Mouse (Mus musculus) olfactory bulb, adult 2 months (tissue): ENCODE data around the gene Vps11.

ENCODE experiments used
- CTCF ChIP-seq: fragments of 200-500 bp; IDR thresholded peaks from 2 replicates; pipeline ENCODE4 v1.5.1; 2012; ENCODE audit warnings: low read depth, mild to moderate bottlenecking, low read length, moderate library complexity; ENCODE audit not compliant: insufficient read depth
- POLR2A ChIP-seq: fragments of 200-500 bp; IDR thresholded peaks from 2 replicates; pipeline ENCODE4 v1.6.1; 2012; ENCODE audit warnings: mild to moderate bottlenecking, low read depth, low read length, moderate library complexity; ENCODE audit not compliant: insufficient read depth

GRCm38 (mm10) chr9:44347621-44348020, 13.8 kb downstream of the Vps11 start:
- TF ChIP-seq CTCF (no peak), POLR2A (no peak)
